Mouse (Mus musculus) forebrain, embryonic 10.5 days (tissue): ENCODE results near the gene Pex11g. TPM values are rescaled to one million over a fixed set of nuclear protein-coding genes. Genes with fewer than 3 reads are reported as not detected.

ENCODE experiments used
- DNase-seq: peaks from one replicate; pipeline ENCODE4 v3.0.0-alpha.2; 2017; ENCODE audit warnings: low spot score; ENCODE audit errors: extremely low spot score
- H3K27ac ChIP-seq: fragments of 300-500 bp; sonication (generic); 2 replicates; pipeline ENCODE4 v1.5.1; 2016; ENCODE audit warnings: mild to moderate bottlenecking
- H3K27me3 ChIP-seq: fragments of 300-500 bp; sonication (generic); 2 replicates; pipeline ENCODE4 v1.6.1; 2016; ENCODE audit warnings: mild to moderate bottlenecking; ENCODE audit not compliant: poor library complexity, severe bottlenecking
- H3K36me3 ChIP-seq: fragments of 300-500 bp; sonication (generic); replicated peaks from 2 replicates; pipeline ENCODE4 v1.6.1; 2016; ENCODE audit warnings: mild to moderate bottlenecking, moderate library complexity
- H3K4me1 ChIP-seq: fragments of 300-500 bp; sonication (generic); 2 replicates; pipeline ENCODE4 v1.6.1; 2016
- H3K4me3 ChIP-seq: fragments of 300-500 bp; sonication (generic); 2 replicates; pipeline ENCODE4 v1.5.1; 2016; ENCODE audit warnings: mild to moderate bottlenecking, moderate library complexity
- H3K9me3 ChIP-seq: fragments of 300-500 bp; sonication (generic); 2 replicates; pipeline ENCODE4 v1.6.1; 2016; ENCODE audit warnings: mild to moderate bottlenecking, moderate library complexity
- whole genome bisulfite sequencing: fragments of 180-500 bp; shearing (Covaris S2); methylation state at CpG from one replicate; pipeline ENCODE4 v1.1.7; 2016; 5-methylcytosine and 5-hydroxymethylcytosine counted together
- polyA plus RNA-seq: library from polyadenylated mRNA; unstranded; fragments of >200 nt; fragmentation: Nextera tagmentation; extraction: Ambion mirVana; gene quantifications from 2 replicates; pipeline ENCODE4 v1.2.1, GENCODE M21; 2016

The Pex11g gene
- polyA plus RNA-seq, 1 experiment from 2014 or later: 5.8 TPM

DNA sequence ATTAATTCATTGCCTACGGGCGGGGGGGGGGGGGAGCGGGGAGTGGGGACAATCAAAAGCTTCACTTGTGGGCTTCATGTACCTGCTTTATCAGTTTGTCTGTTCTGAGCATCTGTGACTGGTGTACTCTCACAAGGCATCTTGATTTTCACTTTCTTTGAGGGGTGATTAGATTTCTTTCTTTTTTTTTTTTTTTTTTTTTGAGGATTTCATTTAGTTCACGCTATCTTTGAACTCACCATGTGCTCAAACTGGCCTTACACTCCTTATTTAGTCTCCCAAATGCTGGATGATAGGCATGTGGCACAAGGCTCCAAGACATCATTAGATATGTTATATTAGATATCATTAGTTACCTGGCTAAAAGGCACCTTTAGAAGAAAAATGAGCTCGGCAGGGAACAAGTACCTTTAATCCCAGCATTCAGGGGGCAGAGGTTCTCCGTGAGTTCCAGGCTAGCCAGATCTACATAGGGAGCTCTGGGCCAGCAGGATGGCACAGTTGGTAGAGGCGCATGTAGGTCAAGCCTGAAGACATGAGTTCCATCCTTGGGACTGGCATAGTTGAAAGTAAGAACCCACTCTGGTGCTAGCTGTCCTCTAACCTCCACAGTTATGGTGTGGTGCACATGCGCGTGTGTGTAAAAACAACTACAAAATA is 536 bp upstream of the Pex11g start:
- peak overlapping the region; percentile 53 for H3K4me3 ChIP-seq
- H3K9me3 ChIP-seq: no peaks in the 10 kb centered on the region
- no peaks in the 10 kb centered on the region for H3K36me3 ChIP-seq
- DNase-seq: no peak
- no peaks in the 10 kb centered on the region for H3K27me3 ChIP-seq
- H3K27ac ChIP-seq: peak overlapping the region; percentile 94
- 52% methylated on average over 9 of the region's 9 CpGs for WGBS
- H3K4me1 ChIP-seq: peaks cover 11% of the 10 kb centered on the region

DNA sequence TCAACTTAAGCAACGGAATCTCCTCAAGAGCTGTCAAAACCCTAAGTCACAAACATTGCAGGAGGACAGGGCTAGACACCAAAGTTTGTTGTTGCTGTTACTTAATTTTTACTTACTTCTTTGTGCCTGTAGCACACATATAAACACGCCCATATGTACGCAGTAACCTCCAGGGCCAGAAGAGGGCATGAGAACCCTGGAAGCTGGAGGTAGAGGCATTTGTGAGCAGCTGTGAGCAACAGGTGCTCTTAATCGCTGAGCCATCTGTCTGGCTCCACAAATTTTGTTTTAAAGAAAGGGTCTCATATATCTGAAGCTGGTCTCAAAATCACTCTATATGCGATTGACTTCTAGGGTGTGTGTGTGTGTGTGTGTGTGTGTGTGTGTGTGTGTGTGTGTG is 3.2 kb downstream of the Pex11g start:
- Histone ChIP-seq H3K4me1 (peaks cover 11% of the 10 kb centered on the region), H3K9me3 (no peaks in the 10 kb centered on the region), H3K36me3 (no peaks in the 10 kb centered on the region), H3K4me3 (no peak overlapping the region), H3K27me3 (no peaks in the 10 kb centered on the region), H3K27ac (0 out of 2 replicates have a peak overlapping the region, but pooled peaks have one; percentile 35)
- WGBS: 58% methylated on average over 5 of the region's 5 CpGs
- DNase-seq: peak; percentile 51

DNA sequence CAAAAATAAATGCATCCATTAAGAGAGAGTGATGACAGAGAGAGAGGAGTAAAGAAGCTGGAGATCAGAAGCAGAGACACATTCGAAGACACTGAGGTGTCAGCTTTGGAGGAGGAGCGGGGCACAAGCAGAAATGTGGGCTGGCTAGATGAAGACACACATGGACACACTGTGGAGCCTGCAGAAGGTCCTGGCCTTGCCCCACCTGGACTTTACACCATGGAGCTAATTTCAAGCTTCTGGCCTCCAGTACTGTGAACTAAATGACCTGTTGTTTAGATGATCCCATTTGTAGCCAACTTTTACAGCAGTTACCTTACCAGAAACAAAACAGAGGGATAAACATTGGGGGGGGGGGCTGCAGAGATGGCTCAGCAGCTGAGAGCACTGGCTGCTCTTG is 4.2 kb downstream of the Pex11g start:
- Histone ChIP-seq H3K4me1 (peaks cover 11% of the 10 kb centered on the region), H3K4me3 (no peak overlapping the region), H3K9me3 (no peaks in the 10 kb centered on the region), H3K36me3 (peaks cover 10% of the 10 kb centered on the region), H3K27ac (no peak overlapping the region), H3K27me3 (no peaks in the 10 kb centered on the region)
- WGBS: 91% methylated on average over 2 of the region's 2 CpGs
- DNase-seq: no peak

DNA sequence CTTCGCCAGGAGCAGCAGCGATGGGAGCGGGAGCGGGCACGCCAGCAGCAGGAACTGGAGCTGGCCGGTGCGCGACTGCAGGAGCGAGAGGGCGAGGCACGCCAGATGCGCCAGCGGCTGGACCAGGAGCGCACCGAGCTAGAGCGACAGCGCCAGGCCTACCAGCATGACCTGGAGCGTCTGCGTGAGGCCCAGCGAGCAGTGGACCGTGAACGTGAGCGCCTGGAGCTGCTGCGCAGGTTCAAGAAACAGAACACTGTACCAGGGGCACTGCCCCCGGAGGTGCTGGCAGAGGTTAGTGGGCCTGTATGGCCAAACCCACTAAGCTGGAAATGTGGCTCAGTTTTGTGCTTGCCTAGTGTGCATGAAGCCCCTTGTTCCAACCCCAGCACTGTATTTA is 15.5 kb downstream of the Pex11g start:
- Histone ChIP-seq H3K27me3 (no peaks in the 10 kb centered on the region), H3K4me1 (no peaks in the 10 kb centered on the region), H3K27ac (no peak overlapping the region), H3K9me3 (peaks cover 5% of the 10 kb centered on the region; the same call in 1 of the 2 replicates), H3K36me3 (peaks cover 97% of the 10 kb centered on the region), H3K4me3 (no peak overlapping the region)
- DNase-seq: no peak
- WGBS: 96% methylated on average over 25 of the region's 25 CpGs

DNA sequence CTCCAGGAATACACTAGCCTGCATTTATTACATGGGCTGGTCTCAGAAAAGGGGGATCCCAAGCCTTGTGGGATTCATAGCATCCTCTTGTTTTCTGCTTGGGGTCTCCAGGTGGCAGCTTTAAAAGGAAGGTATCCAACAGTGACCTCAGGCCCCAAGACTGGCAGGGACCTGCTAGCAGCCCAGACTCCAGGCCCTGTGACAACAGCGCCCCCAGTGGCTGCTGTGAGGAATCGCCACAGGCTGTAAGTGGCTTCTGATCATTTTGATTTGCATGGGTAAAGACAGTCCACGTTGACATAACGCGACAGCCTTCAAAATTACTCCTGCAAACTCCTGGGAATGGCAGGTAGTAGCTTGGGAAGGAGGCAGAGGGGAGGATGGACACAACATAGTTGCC is 16.8 kb downstream of the Pex11g start:
- peak; percentile 47 for DNase-seq
- Histone ChIP-seq H3K27ac (no peak overlapping the region), H3K27me3 (no peaks in the 10 kb centered on the region), H3K9me3 (peaks cover 5% of the 10 kb centered on the region; the same call in 1 of the 2 replicates), H3K4me1 (no peaks in the 10 kb centered on the region), H3K4me3 (no peak overlapping the region), H3K36me3 (peaks cover 94% of the 10 kb centered on the region)
- 34% methylated on average over 5 of the region's 5 CpGs for WGBS

DNA sequence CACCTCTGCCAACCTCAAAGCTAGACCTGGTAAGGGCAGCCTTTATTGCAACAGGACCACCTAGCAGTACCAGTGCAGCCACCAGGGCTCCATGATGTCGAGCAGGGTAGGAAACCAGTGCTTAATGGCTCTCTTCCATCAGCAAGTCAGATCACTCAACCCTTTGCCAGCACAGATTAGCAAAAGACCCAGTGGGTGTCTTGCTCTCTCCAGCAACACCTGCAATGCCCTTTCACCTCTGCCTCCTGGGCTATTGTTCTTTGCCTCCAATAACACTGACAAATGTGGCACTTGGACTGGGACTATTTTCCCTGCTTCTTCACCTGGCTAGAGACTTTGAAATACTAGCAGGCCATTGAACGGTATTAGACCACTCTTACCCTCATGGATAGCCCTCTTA is 18.3 kb downstream of the Pex11g start:
- H3K4me1 ChIP-seq: no peaks in the 10 kb centered on the region
- no peak overlapping the region for H3K4me3 ChIP-seq
- no peaks in the 10 kb centered on the region for H3K27me3 ChIP-seq
- WGBS: 87% methylated on average over 2 of the region's 2 CpGs
- no peak for DNase-seq
- peaks cover 5% of the 10 kb centered on the region; the same call in 1 of the 2 replicates for H3K9me3 ChIP-seq
- peaks cover 95% of the 10 kb centered on the region for H3K36me3 ChIP-seq
- no peak overlapping the region for H3K27ac ChIP-seq

DNA sequence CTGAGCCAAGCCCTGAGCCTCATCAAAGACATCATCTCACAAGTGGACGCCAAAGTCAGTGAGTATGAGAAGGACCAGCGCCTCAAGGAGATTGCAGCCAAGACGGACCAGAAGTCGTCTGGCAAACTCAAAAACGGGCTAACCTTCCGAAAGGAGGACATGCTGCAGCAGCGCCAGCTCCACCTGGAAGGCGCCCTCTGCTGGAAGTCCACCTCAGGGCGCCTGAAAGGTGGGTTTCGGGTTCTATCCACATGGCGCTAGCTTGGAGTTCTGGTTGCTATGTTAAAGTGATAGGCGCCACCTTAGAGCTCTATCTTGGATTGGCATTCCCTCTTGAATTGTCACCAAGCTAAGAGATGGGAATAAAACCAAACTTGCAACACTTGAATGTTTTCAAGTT is 28.0 kb downstream of the Pex11g start:
- no peak overlapping the region for H3K27ac ChIP-seq
- DNase-seq: no peak
- H3K9me3 ChIP-seq: no peaks in the 10 kb centered on the region
- H3K27me3 ChIP-seq: no peaks in the 10 kb centered on the region
- H3K4me3 ChIP-seq: no peak overlapping the region
- H3K36me3 ChIP-seq: peaks cover 90% of the 10 kb centered on the region
- 75% methylated on average over 12 of the region's 12 CpGs for WGBS
- no peaks in the 10 kb centered on the region for H3K4me1 ChIP-seq

DNA sequence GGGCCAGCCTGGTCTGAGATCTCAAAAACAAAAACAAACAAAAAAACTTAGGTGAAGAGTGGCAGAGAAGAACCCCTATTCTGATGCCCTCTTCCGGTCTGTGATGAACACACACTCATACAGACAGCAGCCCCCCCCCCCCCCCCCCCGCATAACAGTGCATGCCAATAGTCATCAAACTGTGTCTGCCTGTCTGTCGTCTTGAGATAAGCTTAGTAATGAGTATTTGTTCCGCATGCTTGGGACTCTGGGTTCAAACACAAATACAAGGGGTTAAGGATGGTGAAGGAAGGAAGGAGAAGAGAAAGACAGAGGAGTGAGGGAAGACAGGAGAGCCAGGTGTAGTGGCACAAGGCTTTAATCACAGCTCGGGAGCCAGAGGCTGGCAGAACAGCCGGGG is 31.0 kb downstream of the Pex11g start:
- no peaks in the 10 kb centered on the region for H3K9me3 ChIP-seq
- 93% methylated on average over 5 of the region's 6 CpGs for WGBS
- H3K4me3 ChIP-seq: no peak overlapping the region
- no peaks in the 10 kb centered on the region for H3K4me1 ChIP-seq
- no peak overlapping the region for H3K27ac ChIP-seq
- no peak for DNase-seq
- H3K36me3 ChIP-seq: peaks cover 98% of the 10 kb centered on the region
- no peaks in the 10 kb centered on the region for H3K27me3 ChIP-seq

DNA sequence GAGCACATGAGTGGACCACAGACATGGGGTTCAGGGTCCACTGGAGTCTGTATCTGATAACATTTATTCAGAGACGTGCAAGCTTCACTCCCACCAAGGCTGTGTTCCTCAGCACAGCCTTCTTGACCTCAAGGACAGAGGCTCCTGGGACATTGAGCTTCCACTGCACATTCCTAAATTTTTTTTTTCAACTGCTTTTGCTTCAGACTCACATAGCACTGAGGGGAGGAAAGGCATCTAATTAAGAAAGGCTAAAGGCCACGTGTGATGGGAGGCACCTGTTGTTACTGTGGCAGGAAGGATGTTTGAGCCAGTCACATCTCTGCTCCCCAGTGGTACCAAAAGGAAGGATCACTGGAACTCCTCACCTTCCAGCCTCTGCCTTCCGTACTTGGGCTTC is 36.4 kb downstream of the Pex11g start:
- no peak for DNase-seq
- 82% methylated on average over 3 of the region's 3 CpGs for WGBS
- no peaks in the 10 kb centered on the region for H3K9me3 ChIP-seq
- no peaks in the 10 kb centered on the region for H3K4me1 ChIP-seq
- H3K27ac ChIP-seq: no peak overlapping the region
- H3K36me3 ChIP-seq: peaks cover 89% of the 10 kb centered on the region
- no peaks in the 10 kb centered on the region for H3K27me3 ChIP-seq
- H3K4me3 ChIP-seq: no peak overlapping the region

DNA sequence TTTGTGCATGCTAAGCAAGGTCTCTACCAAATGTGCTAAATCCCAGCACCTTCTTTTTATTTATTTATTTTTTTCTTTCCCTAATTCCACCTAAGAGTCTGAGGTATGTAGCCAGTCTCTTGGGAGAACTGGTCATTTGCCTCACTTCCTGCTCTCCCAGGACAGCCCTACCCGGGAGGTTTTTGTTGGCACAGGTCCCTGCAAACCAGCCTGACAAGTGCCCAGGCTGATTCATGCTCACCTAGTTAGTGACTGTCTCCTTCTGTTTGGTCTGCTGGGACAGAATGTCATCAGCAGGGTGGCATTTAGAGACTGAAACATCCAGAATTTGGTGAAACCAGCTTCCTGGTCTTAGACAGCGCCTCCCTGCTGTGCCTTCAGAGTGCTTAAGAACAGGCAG is 37.5 kb downstream of the Pex11g start:
- no peaks in the 10 kb centered on the region for H3K4me1 ChIP-seq
- no peaks in the 10 kb centered on the region for H3K9me3 ChIP-seq
- peaks cover 79% of the 10 kb centered on the region for H3K36me3 ChIP-seq
- no peak for DNase-seq
- no peak overlapping the region for H3K27ac ChIP-seq
- no peak overlapping the region for H3K4me3 ChIP-seq
- H3K27me3 ChIP-seq: no peaks in the 10 kb centered on the region
- 90% methylated on average over 2 of the region's 2 CpGs for WGBS

DNA sequence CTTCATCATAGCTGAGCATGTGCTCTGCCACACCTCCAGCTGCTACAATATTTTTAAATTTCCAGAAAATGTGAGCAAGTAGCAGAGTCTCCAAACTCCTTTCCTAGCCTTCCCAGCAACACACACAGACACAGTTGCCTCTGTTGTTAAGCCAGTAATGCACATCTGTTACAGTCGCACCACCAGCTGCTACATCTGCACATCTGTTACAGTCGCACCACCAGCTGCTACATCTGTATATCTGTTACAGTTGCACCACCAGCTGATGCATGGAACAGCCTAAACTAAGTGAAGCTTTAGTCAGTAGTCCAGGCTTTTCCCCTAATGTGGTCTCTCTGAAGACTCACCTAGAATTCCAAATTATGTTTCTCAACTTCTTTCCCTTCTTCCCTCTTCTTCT is 39.1 kb downstream of the Pex11g start:
- Histone ChIP-seq H3K27ac (no peak overlapping the region), H3K36me3 (peaks cover 64% of the 10 kb centered on the region)

DNA sequence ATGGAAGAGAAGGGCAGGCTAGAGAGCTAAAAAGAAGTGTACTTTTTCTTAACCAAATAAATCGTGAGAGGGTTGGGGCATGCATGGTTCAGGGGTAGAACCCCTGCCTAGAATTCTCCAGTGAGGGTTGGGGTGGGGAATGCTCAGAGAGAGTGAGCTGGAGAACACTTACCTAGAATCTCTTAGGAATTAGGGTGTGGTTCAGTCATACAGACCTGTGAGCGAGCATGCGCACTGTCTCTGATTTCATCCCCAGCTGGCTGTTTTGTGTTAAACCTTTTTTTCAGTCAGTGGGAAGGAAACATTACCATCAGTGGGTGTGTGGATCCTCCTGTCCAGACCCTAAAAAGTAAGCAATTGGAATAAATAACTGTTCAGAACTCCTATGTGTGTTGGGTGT is 41.3 kb downstream of the Pex11g start:
- Histone ChIP-seq H3K4me3 (no peak overlapping the region), H3K36me3 (peaks cover 42% of the 10 kb centered on the region), H3K27me3 (no peaks in the 10 kb centered on the region), H3K27ac (no peak overlapping the region), H3K9me3 (no peaks in the 10 kb centered on the region), H3K4me1 (no peaks in the 10 kb centered on the region)
- DNase-seq: no peak
- WGBS: 90% methylated on average over 3 of the region's 3 CpGs

More for the DNA sequence above, 39.1 kb downstream of the Pex11g start:
- Histone ChIP-seq H3K27me3 (no peaks in the 10 kb centered on the region), H3K4me3 (no peak overlapping the region), H3K9me3 (no peaks in the 10 kb centered on the region), H3K4me1 (no peaks in the 10 kb centered on the region)
- 87% methylated on average over 2 of the region's 2 CpGs for WGBS
- DNase-seq: no peak

DNA sequence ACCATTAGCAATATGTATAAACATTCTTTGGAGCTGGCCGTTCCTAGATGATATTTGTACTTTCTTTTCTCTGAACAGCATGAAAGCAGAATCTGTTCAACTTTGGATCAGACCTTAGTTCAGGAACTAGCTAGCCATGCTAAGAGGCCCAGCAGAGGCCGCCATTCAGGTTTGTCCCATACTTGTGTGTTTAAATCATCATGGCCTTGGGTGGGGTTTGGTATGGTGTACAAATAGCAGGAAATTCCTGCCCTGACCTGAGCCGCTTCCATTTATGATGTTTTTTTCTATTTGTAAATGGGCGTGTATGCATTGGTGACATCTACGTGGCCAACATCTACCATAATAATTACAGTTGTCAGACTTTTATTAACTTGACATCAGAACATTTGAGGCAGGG is 42.3 kb downstream of the Pex11g start:
- peaks cover 32% of the 10 kb centered on the region for H3K36me3 ChIP-seq
- no peak overlapping the region for H3K27ac ChIP-seq
- H3K4me1 ChIP-seq: no peaks in the 10 kb centered on the region
- H3K9me3 ChIP-seq: no peaks in the 10 kb centered on the region
- no peak for DNase-seq
- no peak overlapping the region for H3K4me3 ChIP-seq
- no peaks in the 10 kb centered on the region for H3K27me3 ChIP-seq
- 93% methylated on average over 5 of the region's 5 CpGs for WGBS

DNA sequence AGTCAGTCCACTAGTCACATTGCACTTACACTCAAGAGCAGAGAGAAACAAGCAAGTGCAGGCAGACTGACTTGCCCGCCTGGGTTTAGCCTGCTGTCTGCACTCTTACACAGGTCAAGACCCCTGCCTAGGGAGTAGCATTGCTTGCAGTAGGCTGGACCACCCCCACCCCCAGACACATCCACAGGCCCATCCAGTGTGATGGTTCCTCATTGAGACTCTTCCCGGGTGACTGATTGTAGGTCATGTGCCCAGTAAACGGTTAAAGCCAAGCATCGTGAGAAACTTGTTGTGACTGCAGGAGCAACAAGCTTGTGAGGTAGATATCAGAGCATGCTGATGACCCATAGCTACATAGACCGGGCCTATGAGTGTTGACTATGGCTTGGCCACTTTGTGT is 46.0 kb downstream of the Pex11g start:
- WGBS: 91% methylated on average over 5 of the region's 5 CpGs
- no peak overlapping the region for H3K27ac ChIP-seq
- no peaks in the 10 kb centered on the region for H3K9me3 ChIP-seq
- no peak overlapping the region for H3K4me3 ChIP-seq
- no peak for DNase-seq
- H3K4me1 ChIP-seq: peaks cover 23% of the 10 kb centered on the region
- H3K36me3 ChIP-seq: no peaks in the 10 kb centered on the region
- no peaks in the 10 kb centered on the region for H3K27me3 ChIP-seq
